ENCODE assay signal across 7 mouse cellular contexts in the genomic region with DNA sequence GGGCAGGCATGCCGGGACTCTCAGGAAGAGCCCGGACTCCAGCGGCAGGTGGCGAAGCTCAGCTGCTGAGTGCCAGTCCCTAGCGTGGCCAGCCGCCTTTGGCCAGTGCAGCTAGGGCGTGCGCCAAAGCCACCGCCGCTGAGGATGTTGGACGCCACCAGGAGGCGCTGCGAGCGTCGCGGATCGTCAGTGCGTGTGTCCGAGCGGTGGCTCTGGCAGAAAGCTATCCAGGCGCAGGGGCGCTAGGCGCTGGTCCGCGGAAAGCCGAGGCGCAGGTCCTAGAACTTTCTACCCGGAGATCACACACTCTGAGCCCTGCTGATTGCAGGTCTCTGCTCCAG.
DNase-seq lines count a peak whose midpoint lies in the region; ATAC-seq lines count a peak whose summit lies in the region.

No protein-coding gene starts in this region.

- H3K9me3 ChIP-seq in intestine, embryonic 14.5 days (ENCODE audit: control insufficient read depth, low read length), result no peaks in the 10 kb centered on the region

- H3K27me3 ChIP-seq in intestine, embryonic 14.5 days (replicated peaks; ENCODE audit: control insufficient read depth, insufficient read depth, low read length), result peaks cover 79% of the 10 kb centered on the region

- H3K27ac ChIP-seq in intestine, embryonic 14.5 days (ENCODE audit: low read depth), result no peak overlapping the region

- H3K4me2 ChIP-seq in intestine, embryonic 14.5 days (ENCODE audit: low read length), result peak overlapping the region; percentile 39

- intact Hi-C loops in gastrocnemius, postnatal 36 days (cut with DNase I), result loop anchor here (5.0 kb wide), 1 partner anchor 222 kb away; no protein-coding TSS in a partner anchor
- intact Hi-C loops in left cerebral cortex, postnatal 14 days (cut with DNase I), result loop anchor here (5.0 to 10.0 kb wide), 2 partner anchors 72 to 471 kb away; no protein-coding TSS in a partner anchor

- WGBS in intestine, embryonic 14.5 days, result under 1% methylated on average over 28 of the region's 28 CpGs

- H3K9ac ChIP-seq in intestine, embryonic 14.5 days (ENCODE audit: low read length), result no peak overlapping the region

- H3K36me3 ChIP-seq in intestine, embryonic 14.5 days (ENCODE audit: control insufficient read depth, insufficient read depth, low read length), result no peaks in the 10 kb centered on the region

- ATAC-seq in intestine, embryonic 14.5 days (replicated peaks; ENCODE audit: low FRiP score, low TSS enrichment, low read depth), result peak; percentile 42
- peak; percentile 49; the same call in 1 of the 2 replicates for ATAC-seq in megakaryocyte-erythroid progenitor cell, adult 5-6 weeks (replicated peaks; ENCODE audit: low FRiP score, low TSS enrichment, poor library complexity, severe bottlenecking)

- H3K4me1 ChIP-seq in intestine, embryonic 14.5 days (replicated peaks; ENCODE audit: control insufficient read depth, insufficient read depth, low read length), result no peaks in the 10 kb centered on the region

- DNase-seq in adrenal gland, postnatal 10 days, result peak; percentile 85
- DNase-seq in embryo, embryonic 10 days (ENCODE audit: low spot score), result peak; percentile 98
- DNase-seq in gastrocnemius, postnatal 36 days, result peak; percentile 74 to 75
- DNase-seq in intestine, embryonic 14.5 days (ENCODE audit: low spot score), result peak; percentile 88
- DNase-seq in left cerebral cortex, postnatal 14 days (ENCODE audit: low spot score in 2 of 2), result peak; percentile 74 to 84
- peak; percentile 47 to 68 for DNase-seq in right cerebral cortex, postnatal 36 days (ENCODE audit: low spot score in 2 of 2)

- H3K4me3 ChIP-seq in intestine, embryonic 14.5 days (ENCODE audit: low read depth, low read length), result peak overlapping the region; percentile 13; the same call in 1 of the 2 replicates
